18 mouse cellular contexts compared by ENCODE assay signal in genomic region chr13:19603719-19604118, GRCm38 (mm10). TPM values are rescaled to one million over a fixed set of nuclear protein-coding genes. Genes with fewer than 3 reads are reported as not detected.
"Had no signal": no experiment of that assay in that cellular context is flagged by ENCODE, and none has a peak within 500 bp of the region (broad histone marks: within the 10 kb centered on the region; RNA-seq: fewer than 3 reads in every experiment).

No protein-coding gene starts in this region.

- H3K27me3 ChIP-seq: liver, embryonic 13.5 days; liver, embryonic 15.5 days; lung, embryonic 15.5 days; midbrain, embryonic 12.5 days; neural tube, embryonic 13.5 days; neural tube, embryonic 15.5 days had no signal

- H3K36me3 ChIP-seq: liver, embryonic 13.5 days; liver, embryonic 15.5 days; lung, embryonic 15.5 days; midbrain, embryonic 10.5 days; midbrain, embryonic 12.5 days; neural tube, embryonic 13.5 days; neural tube, embryonic 15.5 days had no signal

- H3K9ac ChIP-seq: liver, embryonic 13.5 days; liver, embryonic 15.5 days; liver, postnatal 0 days; lung, embryonic 15.5 days; midbrain, embryonic 12.5 days; neural tube, embryonic 13.5 days; neural tube, embryonic 15.5 days had no signal

- DNase-seq: liver; liver, embryonic 13.5 days; liver, postnatal 0 days; midbrain, embryonic 14.5 days; right cerebral cortex, postnatal 14 days; thymus, adult 2 months; thymus, postnatal 25 days; thymus, postnatal 4 days had no signal

- ATAC-seq: liver, postnatal 0 days; midbrain, embryonic 16.5 days had no signal

- H3K9me3 ChIP-seq: liver, embryonic 13.5 days; liver, embryonic 15.5 days; lung, embryonic 15.5 days; midbrain, embryonic 10.5 days; midbrain, embryonic 12.5 days; neural tube, embryonic 13.5 days; neural tube, embryonic 15.5 days had no signal

- H3K4me3 ChIP-seq: liver, embryonic 13.5 days; liver, embryonic 15.5 days; lung, embryonic 15.5 days; midbrain, embryonic 10.5 days; midbrain, embryonic 12.5 days; myocyte; neural tube, embryonic 13.5 days; neural tube, embryonic 15.5 days had no signal

- H3K4me1 ChIP-seq: lung, embryonic 15.5 days; midbrain, embryonic 10.5 days; midbrain, embryonic 12.5 days; neural tube, embryonic 13.5 days; neural tube, embryonic 15.5 days had no signal

- H3K4me2 ChIP-seq: liver, embryonic 11.5 days; liver, embryonic 13.5 days; liver, embryonic 15.5 days; lung, embryonic 15.5 days; midbrain, embryonic 12.5 days; neural tube, embryonic 13.5 days; neural tube, embryonic 15.5 days had no signal

- H3K27ac ChIP-seq: liver, embryonic 13.5 days; liver, embryonic 15.5 days; lung, embryonic 15.5 days; midbrain, embryonic 10.5 days; midbrain, embryonic 12.5 days; neural tube, embryonic 13.5 days; neural tube, embryonic 15.5 days had no signal

RNA-seq across cellular contexts. Expression of gene Sfrp4, which starts 19.2 kb away (rescaled TPM):
- polyA plus RNA-seq: testis, adult 2 months had no signal
